Mouse (Mus musculus): Measurements from ENCODE around the gene Slc25a35. TPM values are rescaled to one million over a fixed set of nuclear protein-coding genes. Genes with fewer than 3 reads are reported as not detected.
"Not testable (repeated sequence)": the region's sequence is repeated elsewhere in the genome, so short reads cannot be mapped to it uniquely, and the experiment has no call there.

The Slc25a35 gene
- total RNA-seq, 2 experiments from 2014 or later: 4.3 to 5.7 TPM

GRCm38 (mm10) chr11:68994377-68994776 lies 26.4 kb downstream of the Slc25a35 start:
- intact Hi-C loops (cut with DNase I; ENCODE audit: low total_unique reads): no loop called here
- no peak for DNase-seq

DNA sequence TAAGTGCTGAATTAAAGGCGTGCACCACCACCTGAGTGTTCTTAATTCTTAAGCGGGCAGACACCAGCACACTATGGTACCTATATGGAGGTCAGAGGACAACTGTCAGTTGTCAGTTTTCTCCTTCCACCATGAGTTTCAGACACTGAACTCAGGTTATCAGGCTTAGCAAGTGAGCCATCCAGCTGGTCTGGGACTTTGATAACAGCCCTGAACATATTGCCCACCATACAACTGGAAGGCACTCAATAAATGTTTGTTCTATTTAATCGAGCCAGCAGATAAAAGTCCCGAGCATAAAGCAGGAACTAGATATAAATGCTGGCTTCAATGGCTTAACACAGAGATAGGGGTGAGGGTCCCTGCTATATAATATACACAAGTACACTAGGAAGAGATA lies 29.1 kb downstream of the Slc25a35 start:
- intact Hi-C loops (cut with DNase I; ENCODE audit: low total_unique reads): no loop called here
- no peak for DNase-seq

GRCm38 (mm10) chr11:69002782-69003181 lies 34.9 kb downstream of the Slc25a35 start:
- intact Hi-C loops (cut with DNase I; ENCODE audit: low total_unique reads); DNase-seq: not testable (repeated sequence)

DNA sequence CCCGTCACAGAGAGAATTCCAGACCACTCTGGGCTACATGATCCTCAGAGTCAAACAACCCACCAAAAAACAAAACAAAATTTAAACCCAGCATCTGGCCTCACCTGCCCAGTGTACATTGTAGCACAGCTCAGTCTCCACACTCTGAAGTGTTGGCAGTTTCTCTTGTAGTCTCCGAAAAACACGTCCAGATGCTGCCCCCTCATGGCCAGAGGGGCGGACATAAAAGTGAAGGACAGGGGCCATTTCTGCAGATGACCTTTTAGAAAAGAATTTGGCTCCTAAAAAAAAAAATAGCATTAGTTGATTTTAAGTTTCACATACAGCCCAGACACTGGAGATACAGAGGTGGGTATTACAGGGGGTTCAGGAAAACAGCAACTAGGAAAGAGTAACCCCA lies 35.7 kb downstream of the Slc25a35 start:
- no peak for DNase-seq
- intact Hi-C loops (cut with DNase I; ENCODE audit: low total_unique reads): no loop called here

DNA sequence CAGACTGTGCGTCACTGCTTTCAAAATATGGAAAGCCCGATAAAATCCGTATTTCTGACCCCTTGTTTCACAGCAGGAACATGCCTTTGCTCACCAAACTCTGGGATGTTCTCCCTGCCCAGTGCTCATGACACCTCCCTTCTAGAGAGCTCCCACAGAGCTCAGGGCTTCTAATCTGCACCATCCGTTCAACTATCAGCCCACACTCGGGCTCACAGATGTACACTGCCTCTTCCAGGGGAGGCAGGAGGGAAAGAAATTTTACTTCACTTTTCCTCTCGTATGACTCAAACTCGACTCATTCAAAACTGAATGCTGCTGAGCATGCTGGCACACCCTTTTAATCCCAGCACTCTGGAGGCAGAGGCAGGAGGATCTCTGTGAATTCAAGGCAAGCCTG lies 37.3 kb downstream of the Slc25a35 start:
- DNase-seq: no peak
- intact Hi-C loops (cut with DNase I; ENCODE audit: low total_unique reads): no loop called here

DNA sequence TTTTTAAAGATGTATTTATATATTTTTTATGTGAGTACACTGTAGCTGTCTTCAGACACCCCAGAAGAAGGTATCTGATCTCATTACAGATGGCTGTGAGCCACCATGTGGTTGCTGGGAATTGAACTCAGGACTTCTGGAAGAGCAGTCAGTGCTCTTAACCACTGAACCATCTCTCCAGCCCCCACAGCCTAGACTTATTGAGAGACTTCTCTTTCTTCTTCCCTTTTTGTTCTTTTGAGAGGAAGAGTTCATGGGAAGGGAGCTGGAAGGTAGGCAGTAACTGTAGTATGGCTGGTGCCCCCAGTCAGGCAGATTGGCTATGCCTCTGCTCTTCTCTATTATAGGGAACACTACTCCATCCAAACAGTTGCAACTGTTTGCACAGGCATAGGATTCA lies 38.6 kb downstream of the Slc25a35 start:
- intact Hi-C loops (cut with DNase I; ENCODE audit: low total_unique reads); DNase-seq: not testable (repeated sequence)

GRCm38 (mm10) chr11:69008182-69009121 lies 40.5 kb downstream of the Slc25a35 start, which contains the start of gene Pfas:
Pfas (minus strand) TSS chr11:69008460.
- intact Hi-C loops (cut with DNase I; ENCODE audit: low total_unique reads): no loop called here
- DNase-seq: peak; percentile 89

DNA sequence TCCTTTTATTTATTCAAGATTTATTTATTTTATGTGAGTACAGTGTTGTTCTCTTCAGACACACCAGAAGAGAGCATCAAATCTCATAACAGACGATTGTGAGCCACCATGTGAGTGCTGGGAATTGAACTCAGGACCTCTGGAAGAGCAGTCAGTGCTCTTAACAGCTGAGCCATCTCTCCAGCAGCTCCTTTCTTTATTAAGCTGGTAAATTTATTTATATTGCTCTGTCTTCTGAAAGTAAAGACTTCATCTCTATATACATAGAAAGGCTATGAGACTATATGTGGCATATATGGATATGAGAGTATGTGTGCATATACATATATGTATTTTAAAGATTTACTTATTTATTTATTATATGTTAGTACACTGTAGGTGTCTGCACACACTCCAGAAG lies 41.6 kb downstream of the Slc25a35 start:
- DNase-seq: no peak
- intact Hi-C loops (cut with DNase I; ENCODE audit: low total_unique reads): no loop called here

DNA sequence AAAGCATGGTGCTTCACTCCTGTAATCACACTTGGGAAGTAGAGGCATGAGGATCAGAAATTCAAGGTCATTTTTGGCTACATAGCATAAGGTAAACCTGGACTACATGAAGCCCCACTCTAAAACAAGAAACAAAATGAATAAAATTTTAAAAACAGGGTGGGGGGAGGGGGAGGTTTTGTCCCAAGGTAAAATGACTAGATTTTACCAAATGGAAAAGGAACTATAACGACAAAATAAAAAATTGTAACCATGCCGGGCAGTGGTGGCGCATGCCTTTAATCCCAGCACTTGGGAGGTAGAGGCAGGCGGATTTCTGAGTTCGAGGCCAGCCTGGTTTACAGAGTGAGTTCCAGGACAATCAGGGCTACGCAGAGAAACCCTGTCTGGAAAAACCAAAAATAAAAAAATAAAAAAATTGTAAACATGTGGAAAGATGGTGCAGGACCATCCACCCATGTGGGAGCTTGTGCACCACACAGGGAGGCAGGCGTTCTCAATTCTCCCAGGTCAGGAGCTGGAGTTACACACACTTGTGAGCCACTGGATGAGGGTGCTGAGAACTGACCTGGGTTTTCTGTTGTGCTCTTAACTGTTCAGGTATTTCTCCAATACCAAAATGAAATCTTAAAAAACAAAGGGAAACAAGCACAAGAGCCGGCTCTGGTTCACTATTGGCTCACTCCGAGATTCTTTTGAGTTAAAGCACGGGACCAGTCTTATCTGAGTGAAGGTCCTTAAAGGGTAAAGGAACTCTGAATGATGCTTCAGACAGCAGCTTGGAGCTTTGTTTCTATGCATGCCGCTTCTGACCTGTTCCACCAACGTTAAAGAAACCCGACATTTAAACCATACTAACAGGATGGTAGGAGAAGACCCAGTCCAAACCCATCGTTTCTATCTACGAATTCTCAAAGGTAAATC lies 42.7 kb downstream of the Slc25a35 start:
- intact Hi-C loops (cut with DNase I; ENCODE audit: low total_unique reads): no loop called here
- no peak for DNase-seq

- intact Hi-C loops (cut with DNase I; ENCODE audit: low total_unique reads); DNase-seq: not testable (repeated sequence)
Observed at GRCm38 (mm10) chr11:69011445-69011844, 43.5 kb downstream of the Slc25a35 start.

DNA sequence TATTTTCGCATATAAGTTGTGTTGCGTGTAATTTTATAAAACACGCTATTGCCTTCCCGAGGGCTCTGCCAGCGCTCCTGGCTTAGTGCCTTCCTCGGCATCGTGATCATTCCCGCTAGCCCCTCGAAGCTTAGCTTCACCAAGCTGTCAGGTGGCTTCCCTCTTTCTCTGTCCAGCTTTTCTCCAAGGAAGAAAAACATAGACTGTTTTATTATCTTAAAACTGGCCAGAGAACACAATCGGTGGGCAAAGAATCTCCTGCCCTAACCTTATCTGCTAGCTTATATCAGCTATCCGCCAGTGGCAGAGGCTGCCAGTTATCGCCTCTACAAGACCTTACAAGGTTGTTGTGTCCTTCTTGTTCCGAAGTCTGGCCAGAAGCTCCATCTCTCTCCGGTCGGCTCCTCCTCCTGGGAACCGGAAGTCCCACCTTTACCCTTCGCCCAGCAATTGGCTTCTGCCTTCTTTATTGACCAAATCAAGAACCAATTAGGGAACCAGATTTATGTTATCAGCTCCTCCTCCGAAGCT lies 44.2 kb downstream of the Slc25a35 start:
- intact Hi-C loops (cut with DNase I; ENCODE audit: low total_unique reads): no loop called here

DNA sequence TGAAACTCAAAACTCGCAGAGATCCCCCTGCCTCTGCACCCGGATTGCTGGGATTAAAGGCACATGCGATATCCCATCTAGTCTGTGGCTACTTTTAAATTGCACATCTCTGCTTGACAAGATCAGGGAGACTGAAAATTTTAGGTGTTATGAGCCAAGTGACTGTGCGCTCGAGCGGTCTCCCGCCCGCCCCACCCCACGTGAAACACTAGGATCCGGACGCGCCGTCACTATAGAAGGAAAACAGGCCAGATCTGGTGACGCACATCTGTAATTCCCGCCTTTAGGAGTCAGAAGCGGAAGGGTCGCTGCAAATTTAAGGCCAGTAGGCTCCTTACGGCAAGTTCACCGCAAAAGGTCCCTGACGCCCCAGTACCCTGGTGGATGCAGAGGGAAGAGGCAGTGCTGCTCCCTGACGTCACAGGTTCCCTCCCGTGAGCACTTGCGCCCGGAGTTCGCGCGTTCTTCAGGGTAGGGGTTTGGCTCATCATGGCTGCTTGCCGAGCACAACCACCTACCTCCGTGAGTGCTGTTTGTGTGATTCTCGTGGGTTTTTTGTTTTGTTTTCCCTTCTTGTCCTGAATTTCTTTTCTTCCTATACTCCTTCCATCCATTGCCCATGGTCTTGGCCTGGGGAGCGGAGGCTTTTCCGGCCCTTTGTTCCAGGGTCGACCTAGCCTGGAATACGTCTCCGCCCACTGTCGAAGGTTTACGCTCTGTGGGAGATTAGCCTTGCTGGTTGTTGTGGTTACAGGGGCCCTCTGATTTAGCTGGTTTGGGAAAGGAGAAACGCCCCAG lies 47.9 kb downstream of the Slc25a35 start, which contains the start of gene Ctc1:
Gene Ctc1, plus strand, starts transcription at position 268 of the 798 bp plus-strand sequence.
- DNase-seq: peak; percentile 89
- intact Hi-C loops (cut with DNase I; ENCODE audit: low total_unique reads): no loop called here

More for the DNA sequence above, 44.2 kb downstream of the Slc25a35 start:
- peak; percentile 88 for DNase-seq

GRCm38 (mm10) chr11:69016755-69017154 lies 48.8 kb downstream of the Slc25a35 start:
- no peak for DNase-seq
- intact Hi-C loops (cut with DNase I; ENCODE audit: low total_unique reads): no loop called here

GRCm38 (mm10) chr11:69020691-69021090 lies 52.8 kb downstream of the Slc25a35 start:
- no peak for DNase-seq

More at GRCm38 (mm10) chr11:69020691-69021090, 52.8 kb downstream of the Slc25a35 start:
- intact Hi-C loops (cut with DNase I; ENCODE audit: low total_unique reads): no loop called here

Small RNA genes lying within 50 kb of the gene (microRNA-seq; reads per million reads assigned to microRNA genes)
- 0 to 0.64 reads per million in 2 experiments for gene Mir3062

Other genes starting within 250 kb of the Slc25a35 start
- 10 to 100 TPM; 54.3 to 61.1 TPM for gene Ndel1, start 96.3 kb upstream of the Slc25a35 start, total RNA-seq (2021)
- gene Rnf222, start 79.6 kb upstream of the Slc25a35 start, total RNA-seq (2021): not detected
- gene Rpl26, start 66.5 kb upstream of the Slc25a35 start, total RNA-seq (2021): 100 to 1,000 TPM; 791 to 878 TPM
- not detected for gene Odf4, start 41.0 kb upstream of the Slc25a35 start, total RNA-seq (2021)
- 10 to 100 TPM; 10.7 to 13.8 TPM for gene Arhgef15, start 10.7 kb upstream of the Slc25a35 start, total RNA-seq (2021)
- 10 to 100 TPM; 54.2 to 57.7 TPM for gene Rangrf, start 7.1 kb downstream of the Slc25a35 start, total RNA-seq (2021)
- 1 to 10 TPM; 5.6 to 7.3 TPM for gene Pfas, start 40.3 kb downstream of the Slc25a35 start, total RNA-seq (2021)
- gene Ctc1, start 47.8 kb downstream of the Slc25a35 start, total RNA-seq (2021): 1 to 10 TPM; 7.5 to 8.1 TPM
- gene Aurkb, start 77.5 kb downstream of the Slc25a35 start, total RNA-seq (2021): 1 to 10 TPM; 4.2 to 4.4 TPM
- 10 to 100 TPM; 13.5 to 14.3 TPM for gene Borcs6, start 91.6 kb downstream of the Slc25a35 start, total RNA-seq (2021)
- gene Tmem107, start 102.7 kb downstream of the Slc25a35 start, total RNA-seq (2021): 1 to 10 TPM; 2.9 to 4.7 TPM
- gene Vamp2, start 120.4 kb downstream of the Slc25a35 start, total RNA-seq (2021): 10 to 100 TPM; 37.9 to 39.7 TPM
- 10 to 100 TPM; 22.1 to 77.5 TPM for gene Per1, start 127.1 kb downstream of the Slc25a35 start, total RNA-seq (2021)
- gene Hes7, start 152.3 kb downstream of the Slc25a35 start, total RNA-seq (2021): under 1 TPM in 1 of 2 experiments, not detected in 1; 0.10 TPM
- gene 9130213A22Rik, start 154.5 kb downstream of the Slc25a35 start, total RNA-seq (2021): under 1 TPM in 1 of 2 experiments, not detected in 1; 0.18 TPM
- gene Aloxe3, start 157.8 kb downstream of the Slc25a35 start, total RNA-seq (2021): not detected
- gene Alox12b, start 188.9 kb downstream of the Slc25a35 start, total RNA-seq (2021): not detected
- gene Alox8, start 229.7 kb downstream of the Slc25a35 start, total RNA-seq (2021): not detected

All from gastrocnemius, postnatal 14 days (tissue).